Mouse (Mus musculus) liver, embryonic 14.5 days (tissue): Measurements from ENCODE around the gene Ccdc117.

Source experiments
- CTCF ChIP-seq: IDR thresholded peaks from 2 replicates; pipeline ENCODE4 v1.5.1; 2016; ENCODE audit warnings: antibody characterized with exemption, low read depth, control low read depth
- EP300 ChIP-seq: IDR thresholded peaks from 2 replicates; pipeline ENCODE4 v1.6.1; 2016; ENCODE audit warnings: antibody characterized with exemption, low read depth

DNA sequence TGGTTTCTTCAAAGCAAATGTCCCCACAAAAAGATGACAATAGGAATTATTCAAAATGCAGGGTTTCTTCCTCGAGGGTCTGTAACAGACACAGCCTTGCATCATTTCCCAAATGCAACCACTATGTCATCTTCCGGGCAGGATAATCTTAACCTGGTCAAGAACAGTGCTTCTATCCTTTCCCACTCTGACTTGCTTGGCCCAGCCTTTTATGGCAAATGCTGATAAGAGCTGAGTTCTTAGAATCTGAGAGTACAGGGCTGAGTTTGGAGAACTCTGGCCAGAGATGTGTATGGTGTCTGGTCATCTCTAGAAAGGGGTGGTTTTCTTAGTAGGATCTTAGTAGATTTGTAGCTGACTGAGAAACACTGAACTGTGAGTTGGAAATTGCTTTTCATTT, 31.8 kb upstream of the Ccdc117 start:
- TF ChIP-seq CTCF, result no peak
- TF ChIP-seq EP300, result peak; percentile 84
